Mouse (Mus musculus) forebrain, embryonic 14.5 days (tissue): ENCODE measurements at regions not wholly inside any gene's neighbourhood (a gene's known extent, or its start where the extent isn't known, plus 50 kb on each side); places are given as distances from the start of the nearest gene placed in this dataset.
A peak's percentile ranks its signal among the peaks of the same experiment; 100 is the strongest.

Experiments used
- ATAC-seq: fragments of 200-750 bp; cut with Nextera tagmentation; 2 replicates; pipeline ENCODE4 v1.8.0; 2017; ENCODE audit warnings: mild to moderate bottlenecking, moderate library complexity
- DNase-seq: peaks from one replicate; pipeline ENCODE4 v3.0.0-alpha.2; 2015; ENCODE audit warnings: low spot score
- H3K27ac ChIP-seq: fragments of 300-500 bp; sonication (generic); 2 replicates; pipeline ENCODE4 v1.5.1; 2014; ENCODE audit warnings: low read depth, mild to moderate bottlenecking, control low read depth, low read length, moderate library complexity
- H3K27me3 ChIP-seq: fragments of 300-500 bp; sonication (generic); replicated peaks from 2 replicates; pipeline ENCODE4 v1.6.1; 2014; ENCODE audit warnings: low read length, control low read depth, mixed read lengths; ENCODE audit not compliant: control insufficient read depth, insufficient read depth
- H3K36me3 ChIP-seq: fragments of 300-500 bp; sonication (generic); 2 replicates; pipeline ENCODE4 v1.6.1; 2014; ENCODE audit warnings: low read length, control low read depth; ENCODE audit not compliant: control insufficient read depth, insufficient read depth
- H3K4me1 ChIP-seq: fragments of 300-500 bp; sonication (generic); 2 replicates; pipeline ENCODE4 v1.6.1; 2014; ENCODE audit warnings: antibody characterized with exemption, low read length, control low read depth; ENCODE audit not compliant: control insufficient read depth, insufficient read depth
- H3K4me2 ChIP-seq: fragments of 300-500 bp; sonication (generic); 2 replicates; pipeline ENCODE4 v1.6.1; 2014; ENCODE audit warnings: mild to moderate bottlenecking, control low read depth, low read length
- H3K4me3 ChIP-seq: fragments of 300-500 bp; sonication (generic); 2 replicates; pipeline ENCODE4 v1.5.1; 2014; ENCODE audit warnings: low read depth, low read length, control low read depth
- H3K9ac ChIP-seq: fragments of 300-500 bp; sonication (generic); 2 replicates; pipeline ENCODE4 v1.6.1; 2014; ENCODE audit warnings: mild to moderate bottlenecking, low read length, control low read depth, moderate library complexity
- H3K9me3 ChIP-seq: fragments of 300-500 bp; sonication (generic); replicated peaks from 2 replicates; pipeline ENCODE4 v1.6.1; 2016; ENCODE audit warnings: low read length, control low read depth, mixed read lengths; ENCODE audit not compliant: control insufficient read depth
- WGBS: fragments of 180-500 bp; shearing (Covaris S2); extraction: QIAGEN DNeasy Blood & Tissue Kit; methylation state at CpG from one replicate; pipeline ENCODE4 v1.1.7; 2014; 5-methylcytosine and 5-hydroxymethylcytosine counted together

GRCm38 (mm10) chr1:32092221-32092620 lies 80.3 kb upstream of the Khdrbs2 start:
- H3K9me3 ChIP-seq = no peaks in the 10 kb centered on the region
- no peaks in the 10 kb centered on the region for H3K36me3 ChIP-seq
- no peak overlapping the region for H3K4me2 ChIP-seq
- no peaks in the 10 kb centered on the region for H3K27me3 ChIP-seq
- WGBS = 82% methylated on average over 2 of the region's 2 CpGs
- H3K9ac ChIP-seq = no peak overlapping the region
- H3K27ac ChIP-seq = no peak overlapping the region
- DNase-seq (no peak), ATAC-seq (no peak)
- no peak overlapping the region for H3K4me3 ChIP-seq
- no peaks in the 10 kb centered on the region for H3K4me1 ChIP-seq

GRCm38 (mm10) chr1:32092994-32093665 lies 79.4 kb upstream of the Khdrbs2 start:
- Histone ChIP-seq H3K27ac (no peak overlapping the region), H3K4me2 (no peak overlapping the region), H3K9me3 (no peaks in the 10 kb centered on the region), H3K4me3 (no peak overlapping the region), H3K4me1 (no peaks in the 10 kb centered on the region), H3K36me3 (no peaks in the 10 kb centered on the region), H3K27me3 (no peaks in the 10 kb centered on the region), H3K9ac (no peak overlapping the region)
- ATAC-seq = no peak
- peak; percentile 8 for DNase-seq
- 84% methylated on average over 1 of the region's 1 CpGs for WGBS

GRCm38 (mm10) chr1:32104064-32104463 lies 68.5 kb upstream of the Khdrbs2 start:
- H3K36me3 ChIP-seq = no peaks in the 10 kb centered on the region
- no peaks in the 10 kb centered on the region for H3K4me1 ChIP-seq
- no peak overlapping the region for H3K4me2 ChIP-seq
- H3K27ac ChIP-seq = no peak overlapping the region
- no peaks in the 10 kb centered on the region for H3K9me3 ChIP-seq
- no peak overlapping the region for H3K4me3 ChIP-seq
- H3K27me3 ChIP-seq = no peaks in the 10 kb centered on the region
- no peak overlapping the region for H3K9ac ChIP-seq
- ATAC-seq (no peak), DNase-seq (no peak)
